8 mouse cellular contexts compared by ENCODE assay signal in genomic region chr9:47708299-47708698, GRCm38 (mm10).
A peak's percentile ranks its signal among the peaks of the same experiment; 100 is the strongest.
DNase-seq lines count a peak whose midpoint lies in the region; ATAC-seq and TF ChIP-seq lines count a peak whose summit lies in the region.

No protein-coding gene starts in this region.

- no peaks in the 10 kb centered on the region for H3K36me3 ChIP-seq in heart, embryonic 11.5 days (ENCODE audit: control insufficient read depth, insufficient read depth, low read length)
- H3K36me3 ChIP-seq in limb, embryonic 10.5 days, result no peaks in the 10 kb centered on the region
- no peaks in the 10 kb centered on the region for H3K36me3 ChIP-seq in midbrain, embryonic 15.5 days (replicated peaks)

- H3K27ac ChIP-seq in heart, embryonic 11.5 days (ENCODE audit: low read depth, low read length), result no peak overlapping the region
- peak overlapping the region; percentile 17; the same call in 1 of the 2 replicates for H3K27ac ChIP-seq in gastrocnemius, adult 2 months
- H3K27ac ChIP-seq in limb, embryonic 10.5 days, result no peak overlapping the region
- H3K27ac ChIP-seq in midbrain, embryonic 15.5 days, result peak overlapping the region; percentile 39

- H3K4me2 ChIP-seq in heart, embryonic 11.5 days, result no peak overlapping the region
- H3K4me2 ChIP-seq in midbrain, embryonic 15.5 days, result no peak overlapping the region

- H3K27me3 ChIP-seq in heart, embryonic 11.5 days (ENCODE audit: control insufficient read depth, insufficient read depth, low read length), result no peaks in the 10 kb centered on the region
- no peaks in the 10 kb centered on the region for H3K27me3 ChIP-seq in limb, embryonic 10.5 days (ENCODE audit: low read depth, poor library complexity, severe bottlenecking)
- H3K27me3 ChIP-seq in midbrain, embryonic 15.5 days (replicated peaks), result no peaks in the 10 kb centered on the region; the same call in 1 of the 2 replicates

- intact Hi-C loops in gastrocnemius, adult 2 months (cut with DNase I), result loop anchor here (10.0 kb wide), 2 partner anchors 217 to 583 kb away; no protein-coding TSS in a partner anchor

- WGBS in heart, embryonic 11.5 days (ENCODE audit: insufficient replicate concordance), result 22% methylated on average over 10 of the region's 10 CpGs
- 25% methylated on average over 10 of the region's 10 CpGs for WGBS in limb, embryonic 10.5 days
- WGBS in midbrain, embryonic 15.5 days, result 24% methylated on average over 10 of the region's 10 CpGs

- peak; percentile 94 for TF ChIP-seq CTCF in gastrocnemius, adult 2 months (IDR thresholded peaks at IDR 0.05)

- DNase-seq in heart, adult 18-20 months, result peak; percentile 65 to 87
- DNase-seq in cerebellum, postnatal 14 days, result peak; percentile 89 to 94
- peak; percentile 82 for DNase-seq in gastrocnemius, adult 2 months
- DNase-seq in kidney, adult 18-20 months, result peak; percentile 71
- peak; percentile 84 for DNase-seq in limb, embryonic 10.5 days (ENCODE audit: low spot score)
- peak; percentile 13 to 71 for DNase-seq in spleen, postnatal 10 days (ENCODE audit: low spot score in 2 of 2)

- H3K4me3 ChIP-seq in heart, embryonic 11.5 days (ENCODE audit: low read depth, low read length), result no peak overlapping the region
- H3K4me3 ChIP-seq in gastrocnemius, adult 2 months, result peak overlapping the region; percentile 55
- H3K4me3 ChIP-seq in limb, embryonic 10.5 days, result no peak overlapping the region
- no peak overlapping the region for H3K4me3 ChIP-seq in midbrain, embryonic 15.5 days

- peaks cover 9% of the 10 kb centered on the region; the same call in 1 of the 2 replicates for H3K4me1 ChIP-seq in heart, embryonic 11.5 days (ENCODE audit: control insufficient read depth, insufficient read depth, low read length)
- peaks cover 7% of the 10 kb centered on the region; the same call in 1 of the 2 replicates for H3K4me1 ChIP-seq in limb, embryonic 10.5 days
- peaks cover 30% of the 10 kb centered on the region for H3K4me1 ChIP-seq in midbrain, embryonic 15.5 days

- no peaks in the 10 kb centered on the region for H3K9me3 ChIP-seq in heart, embryonic 11.5 days (replicated peaks; ENCODE audit: control insufficient read depth, low read length)
- H3K9me3 ChIP-seq in limb, embryonic 10.5 days (replicated peaks), result no peaks in the 10 kb centered on the region
- no peaks in the 10 kb centered on the region for H3K9me3 ChIP-seq in midbrain, embryonic 15.5 days

- ATAC-seq in heart, embryonic 11.5 days (replicated peaks; ENCODE audit: insufficient number of reproducible peaks, low FRiP score, low TSS enrichment), result no peak
- peak; percentile 84 for ATAC-seq in midbrain, embryonic 15.5 days (replicated peaks)

- H3K9ac ChIP-seq in heart, embryonic 11.5 days (ENCODE audit: low read depth, low read length), result no peak overlapping the region
- H3K9ac ChIP-seq in midbrain, embryonic 15.5 days, result no peak overlapping the region

Comparison
In these comparisons a context has a peak if more than half of its experiments do, and no peak if none do; other contexts are left out.
1. H3K27ac ChIP-seq: peak in gastrocnemius, adult 2 months (single experiment) and midbrain, embryonic 15.5 days (single experiment); none in heart, embryonic 11.5 days (single experiment) and limb, embryonic 10.5 days (single experiment).
2. Peak in every context shown above with its lines, with median percentiles within 50 percentile points of each other: DNase-seq.